In genomic region chr5:97533733-97534132, GRCm38 (mm10) we compare ENCODE assay signal across 17 mouse cellular contexts.
"Had no signal": no experiment of that assay in that cellular context is flagged by ENCODE, and none has a peak within 500 bp of the region (broad histone marks: within the 10 kb centered on the region; RNA-seq: fewer than 3 reads in every experiment).

No protein-coding gene starts in this region.

- H3K4me1 ChIP-seq: neural tube, embryonic 12.5 days; neural tube, embryonic 13.5 days; neural tube, embryonic 15.5 days; stomach, embryonic 15.5 days had no signal

- DNase-seq: retina, postnatal 1 day; right cerebral cortex, adult 18-20 months; right cerebral cortex, postnatal 14 days; right cerebral cortex, postnatal 25 days; right cerebral cortex, postnatal 4 days; spleen, adult 18-20 months; thymus, adult 18-20 months; thymus, adult 2 months; thymus, postnatal 14 days; thymus, postnatal 25 days; thymus, postnatal 36 days; thymus, postnatal 4 days had no signal

- H3K27ac ChIP-seq: neural tube, embryonic 12.5 days; neural tube, embryonic 13.5 days; neural tube, embryonic 15.5 days; stomach, embryonic 15.5 days; stomach, postnatal 0 days had no signal

- H3K27me3 ChIP-seq: neural tube, embryonic 12.5 days; neural tube, embryonic 13.5 days; neural tube, embryonic 15.5 days; stomach, embryonic 15.5 days had no signal

- H3K4me3 ChIP-seq: neural tube, embryonic 12.5 days; neural tube, embryonic 13.5 days; neural tube, embryonic 15.5 days; stomach, embryonic 15.5 days had no signal

- H3K9me3 ChIP-seq: neural tube, embryonic 12.5 days; neural tube, embryonic 13.5 days; neural tube, embryonic 15.5 days; stomach, embryonic 15.5 days had no signal

- H3K4me2 ChIP-seq: neural tube, embryonic 12.5 days; neural tube, embryonic 13.5 days; neural tube, embryonic 15.5 days; stomach, embryonic 15.5 days had no signal

- H3K9ac ChIP-seq: neural tube, embryonic 12.5 days; neural tube, embryonic 13.5 days; neural tube, embryonic 15.5 days; stomach, embryonic 15.5 days had no signal

- H3K36me3 ChIP-seq: neural tube, embryonic 12.5 days; neural tube, embryonic 13.5 days; neural tube, embryonic 15.5 days; stomach, embryonic 15.5 days had no signal
